Mouse (Mus musculus): ENCODE results near the gene Yy1. TPM values are rescaled to one million over a fixed set of nuclear protein-coding genes. Genes with fewer than 3 reads are reported as not detected.

Gene Yy1
- 23.0 TPM for polyA plus RNA-seq (2014; fragmentation: Illumina TruSeq; extraction: RNeasy Lipid Tissue Mini Kit (QIAGEN cat#74804); ENCODE audit: insufficient read depth, low read depth, low replicate concordance)

GRCm38 (mm10) chr12:108792546-108793452, at the start of gene Yy1:
Gene Yy1 (plus strand): TSS chr12:108792973.

GRCm38 (mm10) chr12:108835840-108836409, 43.2 kb downstream of the Yy1 start, which contains the start of the genes Slc25a29 and Slc25a47:
Gene Slc25a29 (minus strand): TSS chr12:108835883.
Gene Slc25a47 (plus strand): TSS chr12:108836046.

Other genes starting within 250 kb of the Yy1 start
- 52.3 TPM for gene Evl, start 238.3 kb upstream of the Yy1 start, polyA plus RNA-seq (2014; fragmentation: Illumina TruSeq; extraction: RNeasy Lipid Tissue Mini Kit (QIAGEN cat#74804); ENCODE audit: insufficient read depth, low read depth, low replicate concordance)
- 0.95 TPM for gene Degs2, start 90.7 kb upstream of the Yy1 start, polyA plus RNA-seq (2014; fragmentation: Illumina TruSeq; extraction: RNeasy Lipid Tissue Mini Kit (QIAGEN cat#74804); ENCODE audit: insufficient read depth, low read depth, low replicate concordance)
- gene Slc25a29, start 42.9 kb downstream of the Yy1 start, polyA plus RNA-seq (2014; fragmentation: Illumina TruSeq; extraction: RNeasy Lipid Tissue Mini Kit (QIAGEN cat#74804); ENCODE audit: insufficient read depth, low read depth, low replicate concordance): 7.8 TPM
- 4.1 TPM for gene Slc25a47, start 43.1 kb downstream of the Yy1 start, polyA plus RNA-seq (2014; fragmentation: Illumina TruSeq; extraction: RNeasy Lipid Tissue Mini Kit (QIAGEN cat#74804); ENCODE audit: insufficient read depth, low read depth, low replicate concordance)
- gene Wdr25, start 100.7 kb downstream of the Yy1 start, polyA plus RNA-seq (2014; fragmentation: Illumina TruSeq; extraction: RNeasy Lipid Tissue Mini Kit (QIAGEN cat#74804); ENCODE audit: insufficient read depth, low read depth, low replicate concordance): 5.2 TPM
- gene Wars, start 101.2 kb downstream of the Yy1 start, polyA plus RNA-seq (2014; fragmentation: Illumina TruSeq; extraction: RNeasy Lipid Tissue Mini Kit (QIAGEN cat#74804); ENCODE audit: insufficient read depth, low read depth, low replicate concordance): 48.7 TPM